Mouse (Mus musculus) CH12.LX (cell line): ENCODE measurements around the gene Brsk2.

Experiments
- CTCF ChIP-seq, 2 experiments: IDR thresholded peaks in 1 of 2; conservative IDR thresholded peaks in 1 of 2; 2 replicates each; pipeline ENCODE4 v1.5.1; 2011 to 2012; ENCODE audit warnings: low read depth in 2 of 2, low read length in 2 of 2, improper control_type of control experiment in 1 of 2, inconsistent platforms in 1 of 2, mild to moderate bottlenecking in 1 of 2, moderate library complexity in 1 of 2
- E2F4 ChIP-seq: IDR thresholded peaks from 2 replicates; pipeline ENCODE4 v1.6.1; 2011; ENCODE audit warnings: low read depth, low read length, improper control_type of control experiment; ENCODE audit not compliant: insufficient replicate concordance
- ELF1 ChIP-seq: IDR thresholded peaks from 2 replicates; pipeline ENCODE4 v1.6.1; 2014; ENCODE audit warnings: low read depth, mild to moderate bottlenecking, inconsistent platforms, low read length, improper control_type of control experiment
- EP300 ChIP-seq: IDR thresholded peaks from 2 replicates; pipeline ENCODE4 v1.6.1; 2011; ENCODE audit warnings: low read length, improper control_type of control experiment
- HCFC1 ChIP-seq: IDR thresholded peaks from 2 replicates; pipeline ENCODE4 v1.6.1; 2012; ENCODE audit warnings: low read depth, mild to moderate bottlenecking, inconsistent platforms, low read length, improper control_type of control experiment
- JUND ChIP-seq: conservative IDR thresholded peaks from 2 replicates; pipeline ENCODE4 v1.6.1; 2011; ENCODE audit warnings: low read depth, low read length, improper control_type of control experiment
- MYC ChIP-seq: IDR thresholded peaks from 2 replicates; pipeline ENCODE4 v1.6.1; 2011; ENCODE audit warnings: low read depth, mild to moderate bottlenecking, improper control_type of control experiment, low read length
- NELFE ChIP-seq: IDR thresholded peaks from 2 replicates; pipeline ENCODE4 v1.6.1; 2011; ENCODE audit warnings: low read depth, low read length, improper control_type of control experiment
- PAX5 ChIP-seq: IDR thresholded peaks from 2 replicates; pipeline ENCODE4 v1.6.1; 2012; ENCODE audit warnings: low read length, inconsistent platforms, mixed read lengths
- POLR2A ChIP-seq: IDR thresholded peaks from 2 replicates; pipeline ENCODE4 v1.6.1; 2011; ENCODE audit warnings: low read depth, mild to moderate bottlenecking, improper control_type of control experiment, low read length
- SMC3 ChIP-seq: IDR thresholded peaks from 2 replicates; pipeline ENCODE4 v1.6.1; 2011; ENCODE audit warnings: low read depth, low read length, improper control_type of control experiment
- ZMIZ1 ChIP-seq: IDR thresholded peaks from 2 replicates; pipeline ENCODE4 v1.6.1; 2012; ENCODE audit warnings: low read depth, mild to moderate bottlenecking, inconsistent platforms, low read length, improper control_type of control experiment

GRCm38 (mm10) chr7:141934128-141934898, 15.2 kb upstream of the Brsk2 start:
- TF ChIP-seq CTCF (conservative IDR thresholded peaks at IDR 0.05 in 1 of 2, IDR thresholded peaks at IDR 0.05 in 1 of 2; ENCODE audit: low read depth in 2 of 2, low read length in 2 of 2) (no peak), PAX5 (no peak), ZMIZ1 (no peak), POLR2A (no peak), SMC3 (no peak), JUND (no peak), MYC (no peak), EP300 (no peak), HCFC1 (no peak), NELFE (no peak), E2F4 (no peak), ELF1 (no peak)
